Mouse (Mus musculus): Measurements from ENCODE around the gene Tpst1.

GRCm38 (mm10) chr5:130181740-130182540, 108.8 kb downstream of the Tpst1 start:
- TF ChIP-seq TAL1 (IDR thresholded peaks at IDR 0.05; ENCODE audit: low read length) (no peak), GATA1 (IDR thresholded peaks at IDR 0.05; ENCODE audit: low read length) (no peak)

Measured in erythroblast, embryonic 14.5 days (primary cell).